Mouse (Mus musculus) heart, embryonic 10.5 days (tissue): ENCODE measurements around the gene Zfp335. TPM values are rescaled to one million over a fixed set of nuclear protein-coding genes. Genes with fewer than 3 reads are reported as not detected.

ENCODE experiments used
- DNase-seq: peaks from one replicate; pipeline ENCODE4 v3.0.0-alpha.2; 2017; ENCODE audit warnings: low spot score
- H3K27ac ChIP-seq: fragments of 300-500 bp; sonication (generic); 2 replicates; pipeline ENCODE4 v1.5.1; 2016; ENCODE audit warnings: mild to moderate bottlenecking
- H3K27me3 ChIP-seq: fragments of 300-500 bp; sonication (generic); 2 replicates; pipeline ENCODE4 v1.6.1; 2016; ENCODE audit warnings: mild to moderate bottlenecking; ENCODE audit not compliant: poor library complexity, insufficient read depth, severe bottlenecking
- H3K36me3 ChIP-seq: fragments of 300-500 bp; sonication (generic); 2 replicates; pipeline ENCODE4 v1.6.1; 2016; ENCODE audit warnings: mild to moderate bottlenecking, moderate library complexity
- H3K4me1 ChIP-seq: fragments of 300-500 bp; sonication (generic); 2 replicates; pipeline ENCODE4 v1.6.1; 2016; ENCODE audit warnings: mild to moderate bottlenecking
- H3K4me3 ChIP-seq: fragments of 300-500 bp; sonication (generic); 2 replicates; pipeline ENCODE4 v1.5.1; 2016; ENCODE audit warnings: mild to moderate bottlenecking, moderate library complexity
- H3K9me3 ChIP-seq: fragments of 300-500 bp; sonication (generic); 2 replicates; pipeline ENCODE4 v1.6.1; 2016; ENCODE audit warnings: mild to moderate bottlenecking, moderate library complexity
- WGBS: fragments of 180-500 bp; shearing (Covaris S2); methylation state at CpG from one replicate; pipeline ENCODE4 v1.1.7; 2016; 5-methylcytosine and 5-hydroxymethylcytosine counted together
- polyA plus RNA-seq: library from polyadenylated mRNA; unstranded; fragments of >200 nt; fragmentation: Nextera tagmentation; extraction: Ambion mirVana; gene quantifications from 2 replicates; pipeline ENCODE4 v1.2.1, GENCODE M21; 2016

Zfp335 gene
- polyA plus RNA-seq, 1 experiment from 2014 or later = 13.5 TPM

GRCm38 (mm10) chr2:164917371-164917770, 5.8 kb upstream of the Zfp335 start:
- Histone ChIP-seq H3K4me3 (no peak overlapping the region), H3K4me1 (peaks cover 20% of the 10 kb centered on the region), H3K36me3 (peaks cover 37% of the 10 kb centered on the region; the same call in 1 of the 2 replicates), H3K27me3 (no peaks in the 10 kb centered on the region), H3K9me3 (no peaks in the 10 kb centered on the region), H3K27ac (no peak overlapping the region)
- no peak for DNase-seq
- 64% methylated on average over 10 of the region's 10 CpGs for WGBS

- no peaks in the 10 kb centered on the region for H3K9me3 ChIP-seq
- peaks cover 37% of the 10 kb centered on the region; the same call in 1 of the 2 replicates for H3K36me3 ChIP-seq
- DNase-seq = no peak
- no peaks in the 10 kb centered on the region for H3K27me3 ChIP-seq
- H3K4me1 ChIP-seq = peaks cover 24% of the 10 kb centered on the region
- 67% methylated on average over 5 of the region's 5 CpGs for WGBS
- no peak overlapping the region for H3K4me3 ChIP-seq
- H3K27ac ChIP-seq = no peak overlapping the region
Observed at GRCm38 (mm10) chr2:164916820-164917219, 5.3 kb upstream of the Zfp335 start.

GRCm38 (mm10) chr2:164913428-164913786, 1.9 kb upstream of the Zfp335 start:
- 85% methylated on average over 2 of the region's 2 CpGs for WGBS
- H3K27ac ChIP-seq = no peak overlapping the region; the same call in 1 of the 2 replicates

GRCm38 (mm10) chr2:164912749-164913427, 1.3 kb upstream of the Zfp335 start:
- peak overlapping the region; percentile 100 for H3K27ac ChIP-seq
- DNase-seq = no peak
- H3K27me3 ChIP-seq = no peaks in the 10 kb centered on the region
- peaks cover 34% of the 10 kb centered on the region for H3K36me3 ChIP-seq
- H3K4me1 ChIP-seq = peaks cover 34% of the 10 kb centered on the region
- peak overlapping the region; percentile 82 for H3K4me3 ChIP-seq
- WGBS = 87% methylated on average over 8 of the region's 9 CpGs
- H3K9me3 ChIP-seq = no peaks in the 10 kb centered on the region

More at GRCm38 (mm10) chr2:164913428-164913786, 1.9 kb upstream of the Zfp335 start:
- no peaks in the 10 kb centered on the region for H3K27me3 ChIP-seq
- H3K9me3 ChIP-seq = no peaks in the 10 kb centered on the region
- no peak overlapping the region for H3K4me3 ChIP-seq
- DNase-seq = no peak
- H3K4me1 ChIP-seq = peaks cover 34% of the 10 kb centered on the region
- peaks cover 34% of the 10 kb centered on the region for H3K36me3 ChIP-seq

- 10% methylated on average over 12 of the region's 12 CpGs for WGBS
- DNase-seq = peak; percentile 85
Observed at GRCm38 (mm10) chr2:164912151-164912550, 594 bp upstream of the Zfp335 start.

GRCm38 (mm10) chr2:164910360-164911061, 1.0 kb downstream of the Zfp335 start:
- H3K36me3 ChIP-seq = peaks cover 55% of the 10 kb centered on the region
- H3K4me3 ChIP-seq = peak overlapping the region; percentile 82
- H3K27ac ChIP-seq = peak overlapping the region; percentile 100
- H3K4me1 ChIP-seq = peaks cover 30% of the 10 kb centered on the region
- H3K9me3 ChIP-seq = peaks cover 6% of the 10 kb centered on the region
- no peaks in the 10 kb centered on the region for H3K27me3 ChIP-seq
- no peak for DNase-seq
- WGBS = 4% methylated on average over 37 of the region's 37 CpGs

More at GRCm38 (mm10) chr2:164912151-164912550, 594 bp upstream of the Zfp335 start:
- Histone ChIP-seq H3K4me3 (peak overlapping the region; percentile 82), H3K36me3 (peaks cover 41% of the 10 kb centered on the region), H3K4me1 (peaks cover 30% of the 10 kb centered on the region), H3K27me3 (no peaks in the 10 kb centered on the region), H3K9me3 (no peaks in the 10 kb centered on the region), H3K27ac (peak overlapping the region; percentile 100)

- DNase-seq = no peak
- H3K27me3 ChIP-seq = no peaks in the 10 kb centered on the region
- 84% methylated on average over 1 of the region's 1 CpGs for WGBS
- no peak overlapping the region for H3K27ac ChIP-seq
- peaks cover 6% of the 10 kb centered on the region for H3K9me3 ChIP-seq
- H3K4me3 ChIP-seq = peak overlapping the region; percentile 82
- H3K36me3 ChIP-seq = peaks cover 62% of the 10 kb centered on the region
- peaks cover 30% of the 10 kb centered on the region for H3K4me1 ChIP-seq
Observed at GRCm38 (mm10) chr2:164909542-164909941, 2.0 kb downstream of the Zfp335 start.

GRCm38 (mm10) chr2:164909100-164909499, 2.5 kb downstream of the Zfp335 start:
- Histone ChIP-seq H3K4me1 (peaks cover 30% of the 10 kb centered on the region), H3K27me3 (no peaks in the 10 kb centered on the region), H3K9me3 (peaks cover 6% of the 10 kb centered on the region), H3K4me3 (no peak overlapping the region), H3K27ac (no peak overlapping the region), H3K36me3 (peaks cover 65% of the 10 kb centered on the region)
- DNase-seq = no peak
- 86% methylated on average over 3 of the region's 3 CpGs for WGBS

GRCm38 (mm10) chr2:164908011-164908410, 3.5 kb downstream of the Zfp335 start:
- Histone ChIP-seq H3K27me3 (no peaks in the 10 kb centered on the region), H3K27ac (no peak overlapping the region), H3K4me1 (peaks cover 22% of the 10 kb centered on the region), H3K9me3 (peaks cover 6% of the 10 kb centered on the region), H3K4me3 (no peak overlapping the region), H3K36me3 (peaks cover 68% of the 10 kb centered on the region)
- no peak for DNase-seq
- WGBS = 94% methylated on average over 5 of the region's 5 CpGs

- H3K36me3 ChIP-seq = peaks cover 73% of the 10 kb centered on the region
- H3K4me3 ChIP-seq = no peak overlapping the region
- H3K9me3 ChIP-seq = peaks cover 6% of the 10 kb centered on the region
- H3K27ac ChIP-seq = no peak overlapping the region
- WGBS = 95% methylated on average over 12 of the region's 12 CpGs
- H3K4me1 ChIP-seq = peaks cover 20% of the 10 kb centered on the region
- no peak for DNase-seq
- H3K27me3 ChIP-seq = no peaks in the 10 kb centered on the region
Observed at GRCm38 (mm10) chr2:164907511-164907910, 4.0 kb downstream of the Zfp335 start.

- no peak overlapping the region for H3K27ac ChIP-seq
- 95% methylated on average over 4 of the region's 4 CpGs for WGBS
- H3K9me3 ChIP-seq = peaks cover 6% of the 10 kb centered on the region
- DNase-seq = no peak
- peaks cover 88% of the 10 kb centered on the region for H3K36me3 ChIP-seq
- no peaks in the 10 kb centered on the region for H3K27me3 ChIP-seq
- no peak overlapping the region for H3K4me3 ChIP-seq
- peaks cover 15% of the 10 kb centered on the region for H3K4me1 ChIP-seq
Observed at GRCm38 (mm10) chr2:164906071-164906470, 5.5 kb downstream of the Zfp335 start.

GRCm38 (mm10) chr2:164903496-164903895, 8.1 kb downstream of the Zfp335 start:
- H3K4me3 ChIP-seq = no peak overlapping the region
- H3K36me3 ChIP-seq = peaks cover 100% of the 10 kb centered on the region
- DNase-seq = no peak
- H3K4me1 ChIP-seq = no peaks in the 10 kb centered on the region
- H3K9me3 ChIP-seq = peaks cover 6% of the 10 kb centered on the region
- H3K27me3 ChIP-seq = no peaks in the 10 kb centered on the region
- 100% methylated on average over 1 of the region's 1 CpGs for WGBS
- no peak overlapping the region for H3K27ac ChIP-seq

GRCm38 (mm10) chr2:164901380-164901779, 10.2 kb downstream of the Zfp335 start:
- Histone ChIP-seq H3K27ac (no peak overlapping the region), H3K27me3 (no peaks in the 10 kb centered on the region), H3K4me1 (no peaks in the 10 kb centered on the region), H3K9me3 (peaks cover 6% of the 10 kb centered on the region), H3K36me3 (peaks cover 100% of the 10 kb centered on the region), H3K4me3 (no peak overlapping the region)
- 94% methylated on average over 13 of the region's 13 CpGs for WGBS
- DNase-seq = no peak
